Comparison of ENCODE assay signal across 21 mouse cellular contexts in the genomic region with DNA sequence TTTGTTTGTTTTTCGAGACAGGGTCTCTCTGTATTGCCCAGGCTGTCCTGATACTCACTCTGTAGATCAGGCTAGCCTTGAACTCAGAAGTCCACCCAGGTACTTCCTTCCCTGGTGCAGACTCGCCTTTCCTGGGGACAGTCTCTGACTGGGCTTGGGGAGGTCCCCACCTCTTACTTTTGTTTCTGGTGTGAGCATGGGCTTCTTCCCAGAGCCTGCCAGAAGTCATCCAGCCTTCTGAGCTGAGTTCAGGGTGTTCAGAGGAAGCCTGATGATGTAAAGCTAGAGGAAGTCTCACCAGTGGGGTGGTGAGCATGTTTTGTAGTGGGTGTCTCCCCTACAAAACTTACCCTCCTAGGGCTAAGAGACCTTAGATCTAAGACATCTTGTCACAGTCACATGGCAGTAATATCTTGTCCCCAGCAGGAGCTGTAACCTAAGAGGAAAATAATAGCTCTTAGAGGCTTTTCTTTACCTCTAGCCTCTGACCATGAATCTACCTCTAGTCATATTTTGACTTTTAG. TPM values are rescaled to one million over a fixed set of nuclear protein-coding genes. Genes with fewer than 3 reads are reported as not detected.
DNase-seq lines count a peak whose midpoint lies in the region; ATAC-seq and TF ChIP-seq lines count a peak whose summit lies in the region.
"Had no signal": no experiment of that assay in that cellular context is flagged by ENCODE, and none has a peak within 500 bp of the region (broad histone marks: within the 10 kb centered on the region; RNA-seq: fewer than 3 reads in every experiment).

No protein-coding gene starts in this region.

- no peak overlapping the region for H3K27ac ChIP-seq in heart, embryonic 10.5 days
- no peak overlapping the region for H3K27ac ChIP-seq in stomach, postnatal 0 days (replicated peaks)
- H3K27ac ChIP-seq: embryonic facial prominence, embryonic 15.5 days; forebrain, embryonic 10.5 days; heart, adult 2 months; hindbrain, embryonic 10.5 days; hindbrain, embryonic 14.5 days had no signal

- TF ChIP-seq EP300 in stomach, postnatal 0 days (optimal IDR thresholded peaks at IDR 0.05): no peak

- no peaks in the 10 kb centered on the region for H3K27me3 ChIP-seq in heart, embryonic 10.5 days (ENCODE audit: insufficient read depth, poor library complexity, severe bottlenecking)
- no peaks in the 10 kb centered on the region for H3K27me3 ChIP-seq in stomach, postnatal 0 days (ENCODE audit: control insufficient read depth, insufficient read depth, low read length)
- H3K27me3 ChIP-seq: embryonic facial prominence, embryonic 15.5 days; heart, embryonic 12.5 days had no signal

- no peaks in the 10 kb centered on the region for H3K9me3 ChIP-seq in heart, embryonic 10.5 days
- no peaks in the 10 kb centered on the region for H3K9me3 ChIP-seq in stomach, postnatal 0 days (ENCODE audit: control insufficient read depth, low read length)
- H3K9me3 ChIP-seq: embryonic facial prominence, embryonic 15.5 days; forebrain, embryonic 10.5 days; heart, embryonic 12.5 days; hindbrain, embryonic 10.5 days had no signal

- no peak overlapping the region for H3K4me3 ChIP-seq in heart, embryonic 10.5 days
- H3K4me3 ChIP-seq in stomach, postnatal 0 days (ENCODE audit: low read depth, low read length): no peak overlapping the region
- H3K4me3 ChIP-seq: embryonic facial prominence, embryonic 15.5 days; erythroblast, embryonic 14.5 days; forebrain, embryonic 10.5 days; heart, adult 2 months; heart, embryonic 12.5 days; hindbrain, embryonic 10.5 days had no signal

- TF ChIP-seq CTCF in stomach, postnatal 0 days (IDR thresholded peaks at IDR 0.05; ENCODE audit: low read depth): no peak

- H3K36me3 ChIP-seq in heart, embryonic 10.5 days: no peaks in the 10 kb centered on the region
- H3K36me3 ChIP-seq in stomach, postnatal 0 days (ENCODE audit: control insufficient read depth, insufficient read depth, low read length): no peaks in the 10 kb centered on the region
- H3K36me3 ChIP-seq: embryonic facial prominence, embryonic 15.5 days; forebrain, embryonic 10.5 days; heart, embryonic 12.5 days; hindbrain, embryonic 10.5 days had no signal

- no peak overlapping the region for H3K9ac ChIP-seq in stomach, postnatal 0 days (ENCODE audit: low read length)
- H3K9ac ChIP-seq: embryonic facial prominence, embryonic 15.5 days; heart, embryonic 12.5 days; hindbrain, embryonic 14.5 days had no signal

- peak; percentile 32 for ATAC-seq in activated CD4-positive, CD25-positive, alpha-beta regulatory T cell, adult 4 months
- ATAC-seq in stomach, postnatal 0 days (ENCODE audit: low FRiP score, low TSS enrichment): no peak
- ATAC-seq: forebrain, embryonic 14.5 days had no signal

- intact Hi-C loops in left cerebral cortex, postnatal 14 days (cut with DNase I): no loop called here

- WGBS in heart, embryonic 10.5 days: 70% methylated on average over 2 of the region's 2 CpGs
- WGBS in stomach, postnatal 0 days: 58% methylated on average over 2 of the region's 2 CpGs

- H3K4me2 ChIP-seq in stomach, postnatal 0 days (replicated peaks; ENCODE audit: low read depth): no peak overlapping the region
- H3K4me2 ChIP-seq: embryonic facial prominence, embryonic 15.5 days; heart, embryonic 12.5 days; hindbrain, embryonic 14.5 days had no signal

- DNase-seq in heart, adult 11 months: peak; percentile 71
- DNase-seq in heart, embryonic 10.5 days (ENCODE audit: low spot score): no peak
- DNase-seq in CD4-positive helper T cell, adult 2 months (ENCODE audit: low read depth, low spot score): peak; percentile 51
- peak; percentile 4 for DNase-seq in stomach, postnatal 0 days (ENCODE audit: low spot score)
- no peak for DNase-seq in left cerebral cortex, postnatal 14 days (ENCODE audit: low spot score in 2 of 2)
- DNase-seq in retina, postnatal 1 day: no peak
- DNase-seq: adrenal gland, postnatal 10 days; B cell, adult 2 months; cerebellum, adult 11 months; cerebellum, adult 8-10 months; cerebellum, postnatal 14 days; embryo, embryonic 11 days; heart, adult 2 months had no signal

- no peaks in the 10 kb centered on the region for H3K4me1 ChIP-seq in heart, embryonic 10.5 days
- no peaks in the 10 kb centered on the region for H3K4me1 ChIP-seq in stomach, postnatal 0 days (replicated peaks; ENCODE audit: control insufficient read depth, insufficient read depth)
- H3K4me1 ChIP-seq: embryonic facial prominence, embryonic 15.5 days; forebrain, embryonic 10.5 days; heart, embryonic 12.5 days; hindbrain, embryonic 10.5 days had no signal

RNA-seq across cellular contexts. Expression of a gene that starts 6.4 kb away (rescaled TPM):
- 7.4 and 8.7 TPM in 2 replicates for polyA plus RNA-seq in heart, embryonic 10.5 days (2016; fragmentation: Nextera tagmentation; extraction: Ambion mirVana)
- polyA plus RNA-seq in activated CD4-positive, CD25-positive, alpha-beta regulatory T cell, adult 4 months (2017; shearing (Covaris generic)): 100 to 1,000 TPM; 237 to 239 TPM
- 3.2 and 3.5 TPM in 2 replicates for polyA plus RNA-seq in stomach, postnatal 0 days (2015; fragmentation: Nextera tagmentation; extraction: Ambion mirVana)
- 1 to 10 TPM in 1 of 2 experiments, under 1 TPM in 1; 0.83 to 1.4 TPM for total RNA-seq in left cerebral cortex, postnatal 14 days (2021)
- polyA plus RNA-seq: erythroblast, embryonic 14.5 days had no signal

RNA-seq across cellular contexts. Expression of a gene that starts 14.8 kb away (rescaled TPM):
- polyA plus RNA-seq in heart, embryonic 10.5 days (2016; fragmentation: Nextera tagmentation; extraction: Ambion mirVana): 6.4 and 10.6 TPM in 2 replicates
- polyA plus RNA-seq in activated CD4-positive, CD25-positive, alpha-beta regulatory T cell, adult 4 months (2017; shearing (Covaris generic)): 1,000 to 10,000 TPM; 1,705 to 1,816 TPM
- polyA plus RNA-seq in stomach, postnatal 0 days (2015; fragmentation: Nextera tagmentation; extraction: Ambion mirVana): 8.0 and 8.5 TPM in 2 replicates
- under 1 TPM; 0.40 to 0.90 TPM for total RNA-seq in left cerebral cortex, postnatal 14 days (2021)
- polyA plus RNA-seq: erythroblast, embryonic 14.5 days had no signal

RNA-seq across cellular contexts. Expression of a gene that starts 22.5 kb away (rescaled TPM):
- 0.70 and 0.87 TPM in 2 replicates for polyA plus RNA-seq in heart, embryonic 10.5 days (2016; fragmentation: Nextera tagmentation; extraction: Ambion mirVana)
- polyA plus RNA-seq in activated CD4-positive, CD25-positive, alpha-beta regulatory T cell, adult 4 months (2017; shearing (Covaris generic)): 100 to 1,000 TPM in 1 of 2 experiments, 10 to 100 TPM in 1; 97.4 to 135 TPM
- polyA plus RNA-seq in stomach, postnatal 0 days (2015; fragmentation: Nextera tagmentation; extraction: Ambion mirVana): 0.74 and 0.93 TPM in 2 replicates
- total RNA-seq in left cerebral cortex, postnatal 14 days (2021): under 1 TPM; 0.97 to 0.99 TPM
- polyA plus RNA-seq: erythroblast, embryonic 14.5 days had no signal

RNA-seq across cellular contexts. Expression of a gene that starts 38.5 kb away (rescaled TPM):
- 21.3 and 26.0 TPM in 2 replicates for polyA plus RNA-seq in heart, embryonic 10.5 days (2016; fragmentation: Nextera tagmentation; extraction: Ambion mirVana)
- polyA plus RNA-seq in activated CD4-positive, CD25-positive, alpha-beta regulatory T cell, adult 4 months (2017; shearing (Covaris generic)): 100 to 1,000 TPM; 849 to 944 TPM
- polyA plus RNA-seq in stomach, postnatal 0 days (2015; fragmentation: Nextera tagmentation; extraction: Ambion mirVana): 11.3 and 13.0 TPM in 2 replicates
- 1 to 10 TPM; 6.4 to 6.5 TPM for total RNA-seq in left cerebral cortex, postnatal 14 days (2021)
- polyA plus RNA-seq: erythroblast, embryonic 14.5 days had no signal

RNA-seq across cellular contexts. Expression of a gene that starts 42.9 kb away (rescaled TPM):
- polyA plus RNA-seq in heart, embryonic 10.5 days (2016; fragmentation: Nextera tagmentation; extraction: Ambion mirVana): 0.90 and 1.6 TPM in 2 replicates
- 1 to 10 TPM; 1.2 to 1.7 TPM for polyA plus RNA-seq in activated CD4-positive, CD25-positive, alpha-beta regulatory T cell, adult 4 months (2017; shearing (Covaris generic))
- 0.76 TPM in 2 replicates for polyA plus RNA-seq in stomach, postnatal 0 days (2015; fragmentation: Nextera tagmentation; extraction: Ambion mirVana)
- 10 to 100 TPM; 15.6 to 18.4 TPM for total RNA-seq in left cerebral cortex, postnatal 14 days (2021)
- polyA plus RNA-seq: erythroblast, embryonic 14.5 days had no signal

Comparison
In these comparisons a context has a peak if more than half of its experiments do, and no peak if none do; other contexts are left out.
1. DNase-seq: peak in heart, adult 11 months (single experiment), CD4-positive helper T cell, adult 2 months (single experiment) and stomach, postnatal 0 days (single experiment); none in heart, embryonic 10.5 days (single experiment), left cerebral cortex, postnatal 14 days (0 of 2) and retina, postnatal 1 day (single experiment).
2. RNA of a gene that starts 6.4 kb away (polyA plus RNA-seq): 237 to 239 TPM in activated CD4-positive, CD25-positive, alpha-beta regulatory T cell, adult 4 months; 7.4 to 8.7 TPM in heart, embryonic 10.5 days and 3.2 to 3.5 TPM in stomach, postnatal 0 days; every median in the first group is over 10 times any median in the second.
3. RNA of a gene that starts 14.8 kb away (polyA plus RNA-seq): 1,705 to 1,816 TPM in activated CD4-positive, CD25-positive, alpha-beta regulatory T cell, adult 4 months; 6.4 to 10.6 TPM in heart, embryonic 10.5 days and 8.0 to 8.5 TPM in stomach, postnatal 0 days; every median in the first group is over 100 times any median in the second.
4. RNA of a gene that starts 22.5 kb away (polyA plus RNA-seq): 97.4 to 135 TPM in activated CD4-positive, CD25-positive, alpha-beta regulatory T cell, adult 4 months; 0.70 to 0.87 TPM in heart, embryonic 10.5 days and 0.74 to 0.93 TPM in stomach, postnatal 0 days; every median in the first group is over 10 times any median in the second.